Mouse (Mus musculus) stomach, embryonic 14.5 days (tissue): Measurements from ENCODE around the gene Slc3a2. TPM values are rescaled to one million over a fixed set of nuclear protein-coding genes. Genes with fewer than 3 reads are reported as not detected.
"Not testable (repeated sequence)": the region's sequence is repeated elsewhere in the genome, so short reads cannot be mapped to it uniquely, and the experiment has no call there.

Source experiments
- ATAC-seq: fragments of 200-750 bp; cut with Nextera tagmentation; 2 replicates; pipeline ENCODE4 v1.8.0; 2017; ENCODE audit warnings: low read depth, moderate TSS enrichment; ENCODE audit not compliant: insufficient number of reproducible peaks, insufficient read depth, low FRiP score
- H3K27ac ChIP-seq: fragments of 300-500 bp; sonication (generic); 2 replicates; pipeline ENCODE4 v1.5.1; 2014; ENCODE audit warnings: mild to moderate bottlenecking, low read length, moderate library complexity, mixed read lengths
- H3K27me3 ChIP-seq: fragments of 300-500 bp; sonication (generic); 2 replicates; pipeline ENCODE4 v1.6.1; 2014; ENCODE audit warnings: low read length, control low read depth, mixed read lengths; ENCODE audit not compliant: control insufficient read depth, insufficient read depth
- H3K36me3 ChIP-seq: fragments of 300-500 bp; sonication (generic); 2 replicates; pipeline ENCODE4 v1.6.1; 2014; ENCODE audit warnings: mild to moderate bottlenecking, control low read depth, low read length, moderate library complexity, mixed read lengths; ENCODE audit not compliant: control insufficient read depth, insufficient read depth
- H3K4me1 ChIP-seq: fragments of 300-500 bp; sonication (generic); 2 replicates; pipeline ENCODE4 v1.6.1; 2014; ENCODE audit warnings: low read length, control low read depth, mixed read lengths; ENCODE audit not compliant: control insufficient read depth, insufficient read depth
- H3K4me2 ChIP-seq: fragments of 300-500 bp; sonication (generic); replicated peaks from 2 replicates; pipeline ENCODE4 v1.6.1; 2014; ENCODE audit warnings: low read depth, low read length, control low read depth
- H3K4me3 ChIP-seq: fragments of 300-500 bp; sonication (generic); 2 replicates; pipeline ENCODE4 v1.5.1; 2014; ENCODE audit warnings: low read depth, low read length, control low read depth
- H3K9ac ChIP-seq: fragments of 300-500 bp; sonication (generic); replicated peaks from 2 replicates; pipeline ENCODE4 v1.6.1; 2014; ENCODE audit warnings: low read depth, mild to moderate bottlenecking, control low read depth, low read length, moderate library complexity, mixed read lengths
- H3K9me3 ChIP-seq: fragments of 300-500 bp; sonication (generic); 2 replicates; pipeline ENCODE4 v1.6.1; 2016; ENCODE audit warnings: low read depth, low read length, control low read depth; ENCODE audit not compliant: control insufficient read depth
- WGBS: fragments of 180-500 bp; shearing (Covaris S2); extraction: QIAGEN DNeasy Blood & Tissue Kit; methylation state at CpG from one replicate; pipeline ENCODE4 v1.1.7; 2014; 5-methylcytosine and 5-hydroxymethylcytosine counted together
- polyA plus RNA-seq: library from polyadenylated mRNA; unstranded; fragments of >200 nt; fragmentation: Nextera tagmentation; extraction: Ambion mirVana; gene quantifications from 2 replicates; pipeline ENCODE4 v1.2.1, GENCODE M21; 2014

Gene Slc3a2
- polyA plus RNA-seq, 1 experiment from 2014 or later = 80.8 TPM

GRCm38 (mm10) chr19:8724392-8724791 is 1.2 kb upstream of the Slc3a2 start:
- Histone ChIP-seq H3K36me3 (peaks cover 28% of the 10 kb centered on the region), H3K4me3 (peak overlapping the region; percentile 65), H3K9me3 (no peaks in the 10 kb centered on the region), H3K9ac (peak overlapping the region; percentile 93), H3K4me2 (peak overlapping the region; percentile 87), H3K4me1 (peaks cover 14% of the 10 kb centered on the region; the same call in 1 of the 2 replicates), H3K27ac (peak overlapping the region; percentile 80; the same call in 1 of the 2 replicates), H3K27me3 (no peaks in the 10 kb centered on the region)
- WGBS = 1% methylated on average over 2 of the region's 2 CpGs
- no peak for ATAC-seq

GRCm38 (mm10) chr19:8723574-8724346 is 591 bp upstream of the Slc3a2 start:
- Histone ChIP-seq H3K27ac (peak overlapping the region; percentile 80), H3K4me1 (peaks cover 14% of the 10 kb centered on the region; the same call in 1 of the 2 replicates), H3K36me3 (peaks cover 28% of the 10 kb centered on the region), H3K27me3 (no peaks in the 10 kb centered on the region), H3K9ac (peak overlapping the region; percentile 93), H3K4me3 (peak overlapping the region; percentile 65), H3K9me3 (no peaks in the 10 kb centered on the region), H3K4me2 (peak overlapping the region; percentile 87)
- no peak for ATAC-seq
- WGBS = under 1% methylated on average over 20 of the region's 20 CpGs

GRCm38 (mm10) chr19:8722559-8722906 is 636 bp downstream of the Slc3a2 start:
- Histone ChIP-seq H3K4me1 (peaks cover 14% of the 10 kb centered on the region; the same call in 1 of the 2 replicates), H3K27ac (peak overlapping the region; percentile 93), H3K9me3 (no peaks in the 10 kb centered on the region), H3K9ac (peak overlapping the region; percentile 69), H3K4me2 (peak overlapping the region; percentile 75), H3K27me3 (no peaks in the 10 kb centered on the region), H3K4me3 (peak overlapping the region; percentile 65), H3K36me3 (peaks cover 28% of the 10 kb centered on the region)
- 1% methylated on average over 5 of the region's 5 CpGs for WGBS
- ATAC-seq = no peak

- WGBS = 46% methylated on average over 4 of the region's 4 CpGs
- peak overlapping the region; percentile 75 for H3K4me2 ChIP-seq
- H3K27ac ChIP-seq = peak overlapping the region; percentile 93; the same call in 1 of the 2 replicates
- peak overlapping the region; percentile 65 for H3K4me3 ChIP-seq
- ATAC-seq = no peak
- H3K9ac ChIP-seq = peak overlapping the region; percentile 69
- no peaks in the 10 kb centered on the region for H3K27me3 ChIP-seq
- peaks cover 28% of the 10 kb centered on the region for H3K36me3 ChIP-seq
- no peaks in the 10 kb centered on the region for H3K9me3 ChIP-seq
- peaks cover 14% of the 10 kb centered on the region; the same call in 1 of the 2 replicates for H3K4me1 ChIP-seq
These were observed 1.1 kb downstream of the Slc3a2 start for GRCm38 (mm10) chr19:8722021-8722420.

GRCm38 (mm10) chr19:8721378-8721777 is 1.8 kb downstream of the Slc3a2 start:
- ATAC-seq = no peak
- H3K9me3 ChIP-seq = no peaks in the 10 kb centered on the region
- peaks cover 14% of the 10 kb centered on the region; the same call in 1 of the 2 replicates for H3K4me1 ChIP-seq
- H3K27me3 ChIP-seq = no peaks in the 10 kb centered on the region
- 68% methylated on average over 1 of the region's 1 CpGs for WGBS
- H3K4me3 ChIP-seq = no peak overlapping the region
- no peak overlapping the region for H3K9ac ChIP-seq
- no peak overlapping the region for H3K4me2 ChIP-seq
- H3K36me3 ChIP-seq = peaks cover 25% of the 10 kb centered on the region
- H3K27ac ChIP-seq = no peak overlapping the region

GRCm38 (mm10) chr19:8719037-8719436 is 4.1 kb downstream of the Slc3a2 start:
- not testable (repeated sequence) for H3K36me3 ChIP-seq, H3K4me1 ChIP-seq, H3K4me2 ChIP-seq, H3K27me3 ChIP-seq, ATAC-seq, H3K27ac ChIP-seq, H3K9ac ChIP-seq, H3K4me3 ChIP-seq, H3K9me3 ChIP-seq

- Histone ChIP-seq H3K27ac (no peak overlapping the region), H3K9me3 (no peaks in the 10 kb centered on the region), H3K4me3 (no peak overlapping the region), H3K36me3 (no peaks in the 10 kb centered on the region), H3K9ac (no peak overlapping the region), H3K27me3 (no peaks in the 10 kb centered on the region), H3K4me1 (peaks cover 11% of the 10 kb centered on the region; the same call in 1 of the 2 replicates), H3K4me2 (no peak overlapping the region)
- no peak for ATAC-seq
- WGBS = 74% methylated on average over 3 of the region's 3 CpGs
These were observed 4.8 kb downstream of the Slc3a2 start for GRCm38 (mm10) chr19:8718357-8718756.

GRCm38 (mm10) chr19:8716767-8717475 is 6.2 kb downstream of the Slc3a2 start:
- 76% methylated on average over 8 of the region's 10 CpGs for WGBS
- no peak overlapping the region for H3K4me3 ChIP-seq
- no peak overlapping the region for H3K27ac ChIP-seq
- no peak overlapping the region for H3K4me2 ChIP-seq
- H3K36me3 ChIP-seq = no peaks in the 10 kb centered on the region; the same call in 1 of the 2 replicates
- H3K4me1 ChIP-seq = peaks cover 12% of the 10 kb centered on the region
- H3K27me3 ChIP-seq = no peaks in the 10 kb centered on the region
- no peaks in the 10 kb centered on the region for H3K9me3 ChIP-seq
- H3K9ac ChIP-seq = no peak overlapping the region
- no peak for ATAC-seq
